Mouse (Mus musculus): Measurements from ENCODE around the gene Asprv1.

DNA sequence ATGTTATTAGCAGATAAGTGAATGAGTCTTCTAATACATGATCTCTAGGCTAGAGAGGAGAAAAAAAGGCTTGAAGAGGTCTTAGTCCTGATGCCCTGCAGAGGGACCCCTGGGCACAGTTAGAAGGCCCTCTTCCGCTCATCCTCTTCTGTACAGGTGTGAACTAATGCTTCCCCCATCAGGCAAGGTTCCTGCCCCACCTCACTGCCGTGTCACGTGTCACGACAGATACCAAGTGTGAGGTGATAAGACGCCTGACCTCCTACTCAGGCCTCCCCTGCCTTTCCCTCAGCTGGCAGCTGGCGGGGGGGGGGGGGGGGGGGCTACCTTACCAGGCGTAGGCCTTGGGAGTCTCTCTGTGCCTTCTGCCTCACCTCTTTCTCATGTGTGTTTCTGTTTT, 39.5 kb upstream of the Asprv1 start:
- no peak for TF ChIP-seq CTCF (IDR thresholded peaks at IDR 0.05; ENCODE audit: control insufficient read depth, insufficient read depth, insufficient replicate concordance, low read depth, low read length)
- TF ChIP-seq POLR2A (IDR thresholded peaks at IDR 0.05; ENCODE audit: control insufficient read depth, low read depth, low read length) = no peak

Data from testis, adult 2 months (tissue).